Mouse (Mus musculus): ENCODE data around the gene Fxyd3. TPM values are rescaled to one million over a fixed set of nuclear protein-coding genes. Genes with fewer than 3 reads are reported as not detected.

Gene Fxyd3
- polyA plus RNA-seq, 1 experiment = 1.3 TPM

DNA sequence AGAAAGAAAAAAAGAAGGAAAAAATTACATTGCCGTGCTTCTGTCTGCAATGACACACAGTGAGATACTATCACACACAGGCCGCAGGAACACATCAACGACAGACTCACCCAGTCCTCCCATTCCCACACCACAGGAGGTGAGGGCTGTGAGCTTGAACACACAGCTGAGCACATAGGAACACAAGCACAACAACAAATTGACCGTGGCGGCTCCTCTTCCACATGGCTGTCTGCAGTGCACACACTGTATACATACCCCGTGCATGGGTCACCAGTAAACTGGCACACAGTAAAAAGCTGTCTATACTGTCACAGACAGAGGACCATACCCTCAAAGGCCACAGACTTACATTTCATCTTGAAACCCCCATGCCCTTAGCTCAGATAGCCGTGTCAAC is 20.1 kb downstream of the Fxyd3 start:
- no peak for DNase-seq
- Histone ChIP-seq H3K27ac (ENCODE audit: insufficient read depth, low read length) (no peak overlapping the region), H3K4me3 (replicated peaks; ENCODE audit: insufficient read depth, low read depth, low read length) (no peak overlapping the region), H3K27me3 (ENCODE audit: control insufficient read depth, insufficient read depth, low read length) (no peaks in the 10 kb centered on the region; the same call in 1 of the 2 replicates), H3K4me1 (ENCODE audit: control insufficient read depth, insufficient read depth, low read length) (0 out of 2 replicates have a peak, but pooled peaks cover 4% of the 10 kb centered on the region)
- WGBS = 69% methylated on average over 7 of the region's 7 CpGs
- TF ChIP-seq CTCF (IDR thresholded peaks at IDR 0.05; ENCODE audit: borderline replicate concordance, insufficient read depth, low read depth, low read length) = no peak
- no peak for TF ChIP-seq POLR2A (IDR thresholded peaks at IDR 0.05; ENCODE audit: borderline replicate concordance, insufficient read depth, low read length)

DNA sequence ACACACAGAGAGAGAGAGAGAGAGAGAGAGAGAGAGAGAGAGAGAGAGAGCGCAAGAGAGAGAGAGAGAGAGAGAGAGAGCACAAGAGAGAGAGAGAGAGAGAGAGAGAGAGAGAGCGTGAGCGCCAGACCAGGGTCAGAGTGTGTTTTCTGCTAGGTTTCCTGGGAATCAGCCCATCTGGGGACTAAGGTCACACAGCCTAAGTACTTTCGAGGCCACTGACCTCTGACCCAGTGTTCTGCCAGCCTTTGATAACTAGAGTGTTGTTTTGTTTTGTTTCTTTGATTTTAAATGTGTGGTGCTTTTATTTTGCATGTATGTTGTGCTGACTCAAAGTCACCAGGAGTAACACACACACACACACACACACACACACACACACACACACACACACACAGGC is 20.6 kb downstream of the Fxyd3 start:
- H3K27ac ChIP-seq (ENCODE audit: insufficient read depth, low read length) = no peak overlapping the region
- H3K4me1 ChIP-seq (ENCODE audit: control insufficient read depth, insufficient read depth, low read length) = 0 out of 2 replicates have a peak, but pooled peaks cover 4% of the 10 kb centered on the region
- no peak overlapping the region for H3K4me3 ChIP-seq (replicated peaks; ENCODE audit: insufficient read depth, low read depth, low read length)
- H3K27me3 ChIP-seq (ENCODE audit: control insufficient read depth, insufficient read depth, low read length) = no peaks in the 10 kb centered on the region; the same call in 1 of the 2 replicates
- DNase-seq = no peak
- WGBS = 52% methylated on average over 4 of the region's 4 CpGs
- TF ChIP-seq POLR2A (IDR thresholded peaks at IDR 0.05; ENCODE audit: borderline replicate concordance, insufficient read depth, low read length) = no peak
- no peak for TF ChIP-seq CTCF (IDR thresholded peaks at IDR 0.05; ENCODE audit: borderline replicate concordance, insufficient read depth, low read depth, low read length)

DNA sequence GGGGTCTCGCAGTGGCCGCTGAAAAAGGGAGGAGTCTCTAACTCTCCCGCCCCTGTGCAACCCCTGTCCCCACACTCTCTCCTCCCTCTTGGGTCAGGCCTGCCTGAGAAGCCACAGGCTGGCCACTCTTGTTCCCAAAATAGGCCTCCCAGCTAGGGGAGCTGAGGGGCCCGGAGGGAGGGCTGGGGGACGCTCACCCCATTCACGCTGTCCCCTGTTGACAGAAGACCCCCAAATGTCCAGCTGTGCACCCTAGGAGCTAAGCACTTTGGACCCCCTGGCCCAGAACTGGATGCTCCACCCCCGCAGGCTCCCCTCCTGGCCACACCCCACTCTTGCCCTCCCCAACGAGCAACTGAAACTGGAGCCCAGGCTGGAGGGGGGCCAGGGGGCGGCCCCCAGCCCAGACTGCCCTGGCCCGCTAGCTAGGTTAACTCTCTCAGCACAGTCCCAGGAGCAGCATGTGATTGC is 21.1 kb downstream of the Fxyd3 start:
- Histone ChIP-seq H3K4me1 (ENCODE audit: control insufficient read depth, insufficient read depth, low read length) (peaks cover 6% of the 10 kb centered on the region; the same call in 1 of the 2 replicates), H3K27me3 (ENCODE audit: control insufficient read depth, insufficient read depth, low read length) (no peaks in the 10 kb centered on the region; the same call in 1 of the 2 replicates), H3K27ac (ENCODE audit: insufficient read depth, low read length) (no peak overlapping the region), H3K4me3 (replicated peaks; ENCODE audit: insufficient read depth, low read depth, low read length) (no peak overlapping the region)
- DNase-seq = peak in 1 of 2 experiments; percentile 47
- 22% methylated on average over 10 of the region's 10 CpGs for WGBS
- TF ChIP-seq POLR2A (IDR thresholded peaks at IDR 0.05; ENCODE audit: borderline replicate concordance, insufficient read depth, low read length) (no peak), CTCF (IDR thresholded peaks at IDR 0.05; ENCODE audit: borderline replicate concordance, insufficient read depth, low read depth, low read length) (no peak)

DNA sequence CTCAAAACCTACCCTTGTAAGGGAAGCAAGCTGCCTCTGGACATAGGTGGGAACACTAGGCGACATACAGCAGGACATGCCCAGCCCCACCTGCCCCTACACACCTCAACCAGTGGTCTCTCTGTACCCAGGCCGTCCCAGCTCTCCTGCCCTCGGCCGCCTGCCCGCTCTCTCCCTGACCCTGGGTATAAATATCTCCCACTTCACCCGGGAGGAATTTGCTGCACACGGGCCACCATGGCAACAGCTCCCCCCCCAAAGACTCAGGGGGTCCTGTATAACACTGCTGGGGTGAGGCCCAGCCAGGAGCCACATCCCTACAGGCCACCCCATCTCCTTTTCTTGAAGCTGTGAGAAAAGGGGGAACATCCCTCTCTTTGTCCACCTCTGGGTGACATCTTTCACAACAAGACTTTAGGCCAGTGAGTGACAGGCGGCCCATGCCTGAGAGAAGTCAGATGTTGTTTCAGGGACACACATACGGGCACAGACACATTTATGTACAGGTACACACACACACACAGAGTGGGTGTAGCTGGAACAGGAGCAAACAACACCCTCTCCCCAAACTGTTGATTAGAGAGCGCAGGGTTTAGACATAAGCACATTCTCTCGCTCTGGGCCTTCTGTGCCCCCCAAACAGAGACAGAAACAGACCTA is 21.7 kb downstream of the Fxyd3 start:
- Histone ChIP-seq H3K4me3 (replicated peaks; ENCODE audit: insufficient read depth, low read depth, low read length) (no peak overlapping the region), H3K4me1 (ENCODE audit: control insufficient read depth, insufficient read depth, low read length) (peaks cover 9% of the 10 kb centered on the region; the same call in 1 of the 2 replicates), H3K27me3 (ENCODE audit: control insufficient read depth, insufficient read depth, low read length) (no peaks in the 10 kb centered on the region; the same call in 1 of the 2 replicates), H3K27ac (ENCODE audit: insufficient read depth, low read length) (no peak overlapping the region)
- TF ChIP-seq CTCF (IDR thresholded peaks at IDR 0.05; ENCODE audit: borderline replicate concordance, insufficient read depth, low read depth, low read length) (no peak), POLR2A (IDR thresholded peaks at IDR 0.05; ENCODE audit: borderline replicate concordance, insufficient read depth, low read length) (no peak)
- DNase-seq = no peak
- WGBS = 63% methylated on average over 11 of the region's 11 CpGs

DNA sequence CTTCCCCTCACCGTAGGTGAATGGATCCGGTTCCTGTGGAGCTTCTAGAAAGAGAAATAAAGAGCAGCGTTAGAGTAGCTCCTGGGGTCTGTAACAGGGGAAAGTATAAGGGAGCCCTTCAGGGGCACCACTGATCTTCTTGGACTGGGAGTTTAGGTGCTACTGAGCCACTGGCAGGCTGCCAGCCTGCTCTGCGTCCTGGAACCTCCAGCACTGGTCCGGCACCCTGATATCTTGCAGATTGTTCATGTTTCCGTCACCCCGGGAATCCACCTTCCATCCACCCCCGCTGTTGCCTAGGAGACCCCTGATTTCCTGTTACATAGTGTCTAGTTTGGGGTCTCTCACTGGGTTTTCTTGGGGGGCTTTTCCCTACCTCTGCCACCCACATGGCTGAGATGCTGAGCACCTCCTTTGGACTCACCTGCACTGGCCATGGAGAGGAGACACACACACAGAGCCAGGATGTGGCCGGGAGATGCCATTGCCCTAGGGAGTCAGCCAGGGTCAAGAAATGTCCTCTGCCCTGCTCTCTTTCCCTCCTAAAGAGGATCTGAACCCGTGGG is 22.5 kb downstream of the Fxyd3 start:
- TF ChIP-seq POLR2A (IDR thresholded peaks at IDR 0.05; ENCODE audit: borderline replicate concordance, insufficient read depth, low read length) (no peak), CTCF (IDR thresholded peaks at IDR 0.05; ENCODE audit: borderline replicate concordance, insufficient read depth, low read depth, low read length) (no peak)
- Histone ChIP-seq H3K4me3 (replicated peaks; ENCODE audit: insufficient read depth, low read depth, low read length) (peak overlapping the region; percentile 23), H3K27me3 (ENCODE audit: control insufficient read depth, insufficient read depth, low read length) (no peaks in the 10 kb centered on the region; the same call in 1 of the 2 replicates), H3K27ac (ENCODE audit: insufficient read depth, low read length) (no peak overlapping the region), H3K4me1 (ENCODE audit: control insufficient read depth, insufficient read depth, low read length) (peaks cover 12% of the 10 kb centered on the region; the same call in 1 of the 2 replicates)
- peak in 1 of 2 experiments; percentile 55 for DNase-seq
- WGBS = 48% methylated on average over 10 of the region's 10 CpGs

DNA sequence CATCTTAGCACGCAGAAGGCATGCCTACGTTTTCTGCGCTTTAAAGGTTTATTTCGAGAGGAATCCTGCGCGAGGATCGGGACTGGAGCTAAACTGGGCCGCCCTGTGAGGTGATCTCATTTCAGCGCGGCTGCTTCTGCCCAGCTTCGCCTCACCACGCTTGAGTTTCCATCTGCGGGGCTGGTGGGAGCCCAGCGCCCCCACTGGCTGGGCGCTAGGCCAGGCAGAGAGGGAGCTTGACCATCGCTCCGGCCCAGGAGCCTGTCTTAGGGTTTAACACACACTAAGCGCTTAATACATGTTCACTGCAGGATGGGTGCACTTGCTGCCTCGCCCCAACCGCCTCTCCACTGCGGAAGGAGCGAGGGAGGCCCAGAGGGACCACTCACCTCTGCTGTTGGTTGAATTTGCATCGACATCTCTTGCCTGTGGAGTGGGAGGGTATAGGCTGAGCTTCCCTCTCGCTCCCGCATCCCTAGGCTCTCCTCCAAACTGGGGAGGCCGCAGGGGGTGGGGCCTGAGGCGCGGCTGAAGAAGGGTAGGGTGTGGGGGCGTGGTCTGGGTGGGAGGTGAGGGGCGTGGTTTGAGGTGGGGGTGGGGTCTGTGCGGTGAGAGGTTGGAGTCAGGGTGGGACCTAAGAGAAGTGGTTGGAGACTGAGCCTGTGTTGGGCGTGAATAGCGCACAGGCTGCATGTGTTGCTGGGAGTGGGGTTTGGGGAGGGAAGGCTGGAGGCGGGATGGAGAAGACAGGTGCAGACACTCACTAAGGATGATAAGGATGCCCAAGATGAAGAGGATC is 23.7 kb downstream of the Fxyd3 start:
- no peak for TF ChIP-seq POLR2A (IDR thresholded peaks at IDR 0.05; ENCODE audit: borderline replicate concordance, insufficient read depth, low read length)
- TF ChIP-seq CTCF (IDR thresholded peaks at IDR 0.05; ENCODE audit: borderline replicate concordance, insufficient read depth, low read depth, low read length) = 0 out of 2 replicates have a peak, but pooled peaks have one; percentile 7
- Histone ChIP-seq H3K27ac (ENCODE audit: insufficient read depth, low read length) (no peak overlapping the region), H3K4me1 (ENCODE audit: control insufficient read depth, insufficient read depth, low read length) (peaks cover 12% of the 10 kb centered on the region; the same call in 1 of the 2 replicates), H3K27me3 (ENCODE audit: control insufficient read depth, insufficient read depth, low read length) (no peaks in the 10 kb centered on the region; the same call in 1 of the 2 replicates), H3K4me3 (replicated peaks; ENCODE audit: insufficient read depth, low read depth, low read length) (peak overlapping the region; percentile 50)
- WGBS = 6% methylated on average over 34 of the region's 34 CpGs
- DNase-seq = peak; percentile 88 to 89

DNA sequence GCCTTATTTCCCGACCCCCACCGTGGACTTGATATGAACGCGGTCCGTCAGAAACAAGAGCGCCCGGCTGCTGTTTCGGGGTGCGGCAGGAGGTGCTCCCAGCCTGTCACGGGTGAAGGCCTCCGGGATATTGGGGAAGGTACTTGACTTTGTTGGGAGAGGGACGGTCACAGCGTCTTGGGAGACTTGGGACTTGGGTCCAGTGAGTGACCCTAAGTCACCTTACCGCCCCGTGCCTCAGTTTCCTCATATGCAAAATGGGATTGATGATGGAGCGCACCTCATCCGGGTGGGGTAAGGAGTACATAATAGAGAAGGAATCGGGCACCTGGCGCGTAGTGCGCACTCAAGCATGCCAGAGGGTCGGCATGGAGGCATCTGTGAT is 24.3 kb downstream of the Fxyd3 start:
- DNase-seq = no peak
- Histone ChIP-seq H3K27me3 (ENCODE audit: control insufficient read depth, insufficient read depth, low read length) (no peaks in the 10 kb centered on the region; the same call in 1 of the 2 replicates), H3K27ac (ENCODE audit: insufficient read depth, low read length) (no peak overlapping the region), H3K4me3 (replicated peaks; ENCODE audit: insufficient read depth, low read depth, low read length) (peak overlapping the region; percentile 50), H3K4me1 (ENCODE audit: control insufficient read depth, insufficient read depth, low read length) (peaks cover 12% of the 10 kb centered on the region; the same call in 1 of the 2 replicates)
- no peak for TF ChIP-seq POLR2A (IDR thresholded peaks at IDR 0.05; ENCODE audit: borderline replicate concordance, insufficient read depth, low read length)
- TF ChIP-seq CTCF (IDR thresholded peaks at IDR 0.05; ENCODE audit: borderline replicate concordance, insufficient read depth, low read depth, low read length) = no peak
- WGBS = 2% methylated on average over 22 of the region's 22 CpGs

Measured in cerebellum, adult 2 months (tissue).